In the genomic region with DNA sequence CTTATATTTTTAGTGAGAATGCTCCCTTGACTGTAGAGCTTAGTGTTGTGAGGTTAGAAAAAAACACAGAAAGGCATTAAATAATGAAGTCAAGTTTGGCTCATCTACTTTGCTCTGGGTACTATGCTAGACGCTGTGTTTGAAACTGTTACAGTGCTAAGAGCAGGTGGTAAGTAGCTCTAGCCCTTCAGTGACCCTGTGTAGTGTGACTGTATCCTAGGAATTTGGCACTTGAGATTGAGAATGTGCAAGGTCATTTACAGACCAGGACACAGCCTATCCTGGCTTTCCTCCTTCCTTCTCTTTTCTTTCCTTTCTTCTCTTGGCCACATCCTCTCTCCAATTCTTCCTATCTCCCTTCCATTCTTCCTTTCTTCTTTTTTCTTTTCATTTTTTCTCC, we compare ENCODE assay signal across 19 mouse cellular contexts.
"Had no signal": no experiment of that assay in that cellular context is flagged by ENCODE, and none has a peak within 500 bp of the region (broad histone marks: within the 10 kb centered on the region; RNA-seq: fewer than 3 reads in every experiment).

No protein-coding gene starts in this region.

- H3K4me2 ChIP-seq: midbrain, embryonic 12.5 days; neural tube, embryonic 13.5 days; neural tube, embryonic 15.5 days had no signal

- H3K27me3 ChIP-seq: midbrain, embryonic 12.5 days; neural tube, embryonic 13.5 days; neural tube, embryonic 15.5 days had no signal

- H3K36me3 ChIP-seq: midbrain, embryonic 10.5 days; midbrain, embryonic 12.5 days; neural tube, embryonic 13.5 days; neural tube, embryonic 15.5 days had no signal

- H3K27ac ChIP-seq: liver, embryonic 14.5 days; midbrain, embryonic 10.5 days; midbrain, embryonic 12.5 days; neural tube, embryonic 13.5 days; neural tube, embryonic 15.5 days had no signal

- H3K9me3 ChIP-seq: midbrain, embryonic 10.5 days; midbrain, embryonic 12.5 days; neural tube, embryonic 13.5 days; neural tube, embryonic 15.5 days had no signal

- DNase-seq: lung, adult 2 months; lung, postnatal 14 days; lung, postnatal 4 days; midbrain, embryonic 14.5 days; retina, postnatal 1 day; right cerebral cortex, adult 18-20 months; right cerebral cortex, postnatal 25 days; right cerebral cortex, postnatal 4 days; spleen, adult 18-20 months; thymus, adult 18-20 months; thymus, postnatal 14 days; thymus, postnatal 36 days had no signal

- H3K4me1 ChIP-seq: midbrain, embryonic 10.5 days; midbrain, embryonic 12.5 days; neural tube, embryonic 13.5 days; neural tube, embryonic 15.5 days had no signal

- ATAC-seq: midbrain, embryonic 16.5 days had no signal

- H3K4me3 ChIP-seq: midbrain, embryonic 10.5 days; midbrain, embryonic 12.5 days; myocyte; neural tube, embryonic 13.5 days; neural tube, embryonic 15.5 days had no signal

- H3K9ac ChIP-seq: liver, embryonic 14.5 days; midbrain, embryonic 12.5 days; neural tube, embryonic 13.5 days; neural tube, embryonic 15.5 days had no signal
